Mouse (Mus musculus): Measurements from ENCODE around the gene Apba2.

- no peak for TF ChIP-seq POLR2A (IDR thresholded peaks at IDR 0.05; ENCODE audit: insufficient read depth, low read depth, low read length)
- no peak for TF ChIP-seq CTCF (IDR thresholded peaks at IDR 0.05; ENCODE audit: insufficient read depth, low read depth, low read length)
These were observed 183.4 kb downstream of the Apba2 start for GRCm38 (mm10) chr7:64684893-64685292.

All from olfactory bulb, adult 2 months (tissue).